Mouse (Mus musculus) liver, adult 2 months (tissue): ENCODE results near the gene Grik5. TPM values are rescaled to one million over a fixed set of nuclear protein-coding genes. Genes with fewer than 3 reads are reported as not detected.
A peak's percentile ranks its signal among the peaks of the same experiment; 100 is the strongest.

Experiments
- DNase-seq: peaks from one replicate; pipeline ENCODE4 v3.0.0-alpha.2; 2011; ENCODE audit warnings: low read depth, low spot score; ENCODE audit errors: extremely low read depth
- H3K27ac ChIP-seq: fragments of 200-500 bp; replicated peaks from 2 replicates; pipeline ENCODE4 v1.5.1; 2012; ENCODE audit warnings: low read depth, mild to moderate bottlenecking, control low read depth, inconsistent platforms, low read length; ENCODE audit not compliant: insufficient read depth
- H3K27me3 ChIP-seq: fragments of 200-500 bp; 2 replicates; pipeline ENCODE4 v1.6.1; 2012; ENCODE audit warnings: mild to moderate bottlenecking, moderate library complexity, low read length, inconsistent platforms; ENCODE audit not compliant: control insufficient read depth, insufficient read depth
- H3K36me3 ChIP-seq: fragments of 200-500 bp; 2 replicates; pipeline ENCODE4 v1.6.1; 2012; ENCODE audit warnings: low read length, inconsistent platforms; ENCODE audit not compliant: control insufficient read depth, insufficient read depth
- H3K4me1 ChIP-seq: fragments of 200-500 bp; 2 replicates; pipeline ENCODE4 v1.6.1; 2011; ENCODE audit warnings: low read length; ENCODE audit not compliant: control insufficient read depth, insufficient read depth
- H3K4me3 ChIP-seq: fragments of 200-500 bp; 2 replicates; pipeline ENCODE4 v1.5.1; 2011; ENCODE audit warnings: low read depth, mild to moderate bottlenecking, control low read depth, low read length, moderate library complexity; ENCODE audit not compliant: insufficient read depth
- H3K79me2 ChIP-seq: fragments of 200-500 bp; 2 replicates; pipeline ENCODE4 v1.6.1; 2012; ENCODE audit warnings: inconsistent platforms, mild to moderate bottlenecking, low read length, moderate library complexity; ENCODE audit not compliant: control insufficient read depth, insufficient read depth
- H3K9ac ChIP-seq: fragments of 200-500 bp; 2 replicates; pipeline ENCODE4 v1.6.1; 2012; ENCODE audit warnings: low read depth, mild to moderate bottlenecking, control low read depth, inconsistent platforms, low read length
- CTCF ChIP-seq: fragments of 200-500 bp; IDR thresholded peaks from 2 replicates; pipeline ENCODE4 v1.5.1; 2011; ENCODE audit warnings: low read depth, low read length, control low read depth
- POLR2A ChIP-seq: fragments of 200-500 bp; IDR thresholded peaks from 2 replicates; pipeline ENCODE4 v1.6.1; 2011; ENCODE audit warnings: low read length, control low read depth; ENCODE audit not compliant: insufficient read depth; ENCODE audit errors: extremely low read depth
- WGBS: fragments of 180-500 bp; shearing (Covaris S2); methylation state at CpG from one replicate; pipeline ENCODE4 v1.1.7; 2018; 5-methylcytosine and 5-hydroxymethylcytosine counted together
- polyA plus RNA-seq: library from polyadenylated mRNA; depleted of rRNA; stranded (reverse); fragments of >200 nt; gene quantifications from 2 replicates; pipeline ENCODE4 v1.2.3, GENCODE M21; 2012; rRNA removed
- total RNA-seq: library from RNA; depleted of rRNA; stranded (reverse); fragments of >200 nt; gene quantifications from 2 replicates; pipeline ENCODE4 v1.2.3, GENCODE M21; 2014; rRNA removed

The Grik5 gene
- total RNA-seq (2.3 and 2.4 TPM in 2 replicates), polyA plus RNA-seq (10.2 and 14.0 TPM in 2 replicates)

- Histone ChIP-seq H3K4me3 (peak within 1 kb of the TSS; percentile 56), H3K4me1 (peaks cover 7% of the 10 kb centered on the region)
- WGBS, result 27% methylated on average over 26 of the region's 28 CpGs
These were observed at the start of gene Grik5, which contains the start of gene Zfp574 for GRCm38 (mm10) chr7:25071979-25072715. Gene Grik5, minus strand, starts transcription at chr7:25072346. Gene Zfp574, plus strand, starts transcription at chr7:25072567.

GRCm38 (mm10) chr7:25121240-25121786 is 49.2 kb upstream of the Grik5 start:
- WGBS, result 83% methylated on average over 13 of the region's 13 CpGs
- no peaks in the 10 kb centered on the region for H3K36me3 ChIP-seq
- H3K9ac ChIP-seq, result no peak overlapping the region
- H3K4me3 ChIP-seq, result no peak overlapping the region
- H3K4me1 ChIP-seq, result no peaks in the 10 kb centered on the region
- no peaks in the 10 kb centered on the region for H3K27me3 ChIP-seq
- no peak for DNase-seq
- no peak overlapping the region for H3K27ac ChIP-seq
- TF ChIP-seq POLR2A, result no peak
- no peak for TF ChIP-seq CTCF
- no peaks in the 10 kb centered on the region for H3K79me2 ChIP-seq

More at GRCm38 (mm10) chr7:25071979-25072715, at the start of gene Grik5, which contains the start of gene Zfp574:
- H3K79me2 ChIP-seq, result 0 out of 2 replicates have a peak, but pooled peaks cover under 1% of the 10 kb centered on the region
- H3K9ac ChIP-seq, result peak within 1 kb of the TSS; percentile 57
- TF ChIP-seq CTCF (no peak), POLR2A (no peak)
- DNase-seq, result no peak
- H3K27me3 ChIP-seq, result 0 out of 2 replicates have a peak, but pooled peaks cover 3% of the 10 kb centered on the region
- H3K36me3 ChIP-seq, result no peaks in the 10 kb centered on the region
- no peak within 1 kb of the TSS for H3K27ac ChIP-seq

- no peaks in the 10 kb centered on the region for H3K36me3 ChIP-seq
- H3K4me1 ChIP-seq, result no peaks in the 10 kb centered on the region
- no peak overlapping the region for H3K4me3 ChIP-seq
- H3K79me2 ChIP-seq, result no peaks in the 10 kb centered on the region
- no peak for TF ChIP-seq CTCF
- TF ChIP-seq POLR2A, result no peak
- 58% methylated on average over 16 of the region's 25 CpGs for WGBS
- H3K9ac ChIP-seq, result no peak overlapping the region
- H3K27ac ChIP-seq, result no peak overlapping the region
- no peak for DNase-seq
- no peaks in the 10 kb centered on the region for H3K27me3 ChIP-seq
These were observed 48.1 kb upstream of the Grik5 start for GRCm38 (mm10) chr7:25120061-25120834.

- WGBS, result 79% methylated on average over 16 of the region's 16 CpGs
- Histone ChIP-seq H3K27ac (no peak overlapping the region), H3K4me1 (no peaks in the 10 kb centered on the region), H3K79me2 (no peaks in the 10 kb centered on the region), H3K27me3 (no peaks in the 10 kb centered on the region), H3K4me3 (no peak overlapping the region), H3K9ac (no peak overlapping the region), H3K36me3 (no peaks in the 10 kb centered on the region)
- TF ChIP-seq CTCF (no peak), POLR2A (no peak)
- no peak for DNase-seq
These were observed 40.9 kb upstream of the Grik5 start for GRCm38 (mm10) chr7:25112956-25113603.

- TF ChIP-seq POLR2A, result no peak
- TF ChIP-seq CTCF, result no peak
- H3K27me3 ChIP-seq, result no peaks in the 10 kb centered on the region
- H3K79me2 ChIP-seq, result no peaks in the 10 kb centered on the region
- 82% methylated on average over 17 of the region's 17 CpGs for WGBS
- H3K9ac ChIP-seq, result no peak overlapping the region
- no peak for DNase-seq
- no peaks in the 10 kb centered on the region for H3K4me1 ChIP-seq
- H3K36me3 ChIP-seq, result no peaks in the 10 kb centered on the region
- H3K27ac ChIP-seq, result no peak overlapping the region
- no peak overlapping the region for H3K4me3 ChIP-seq
These were observed 40.2 kb upstream of the Grik5 start for GRCm38 (mm10) chr7:25112178-25112955.
